Mouse (Mus musculus): ENCODE data around the gene Pcid2.
"Not testable (repeated sequence)": the region's sequence is repeated elsewhere in the genome, so short reads cannot be mapped to it uniquely, and the experiment has no call there.

Pcid2 gene

GRCm38 (mm10) chr8:13077542-13077941 lies 27.7 kb downstream of the Pcid2 start:
- DNase-seq (ENCODE audit: low read depth): no peak

- not testable (repeated sequence) for DNase-seq (ENCODE audit: low read depth)
Observed at GRCm38 (mm10) chr8:13075579-13075978, 29.7 kb downstream of the Pcid2 start.

DNA sequence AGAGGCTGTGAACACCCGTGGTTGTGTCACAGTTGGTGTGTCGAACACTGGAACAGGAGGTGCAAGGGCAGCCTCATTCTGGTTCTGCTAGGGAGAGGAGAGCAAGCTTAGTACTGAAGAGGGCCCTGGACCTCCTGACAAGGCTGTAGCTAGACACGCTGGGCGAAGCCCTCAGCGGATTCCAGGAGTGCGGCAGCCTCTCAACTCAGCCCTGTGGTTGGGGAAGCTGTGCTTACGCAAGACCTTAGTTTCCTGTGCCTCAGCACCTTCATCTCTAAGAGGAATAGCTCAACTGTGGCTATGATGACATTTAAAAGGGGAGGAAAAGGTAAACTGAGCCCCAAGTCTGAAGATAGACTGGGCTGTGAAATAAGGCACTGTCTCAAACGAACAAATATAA lies 30.2 kb downstream of the Pcid2 start:
- DNase-seq (ENCODE audit: low read depth): no peak

- DNase-seq (ENCODE audit: low read depth): no peak
Observed at GRCm38 (mm10) chr8:13073255-13073654, 32.0 kb downstream of the Pcid2 start.

DNA sequence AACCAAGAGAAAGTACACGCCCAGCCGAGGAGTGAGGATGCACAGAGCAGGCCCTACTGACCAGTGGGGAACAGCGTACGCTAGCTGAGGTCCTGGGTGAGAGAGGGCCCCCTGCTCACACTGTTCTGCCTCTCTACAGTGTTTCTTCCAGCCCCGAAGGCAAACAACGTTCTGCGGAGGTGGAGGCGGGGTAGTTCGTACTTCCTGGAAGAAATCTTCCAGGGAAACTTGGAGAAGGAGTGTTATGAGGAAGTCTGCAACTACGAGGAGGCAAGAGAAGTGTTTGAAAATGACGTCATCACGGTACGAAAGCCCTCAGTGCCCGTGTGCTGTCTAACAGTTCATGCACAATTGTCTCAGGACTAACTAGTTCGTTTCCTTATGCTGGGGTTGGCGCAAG lies 42.1 kb downstream of the Pcid2 start:
- no peak for DNase-seq (ENCODE audit: low read depth)

- DNase-seq (ENCODE audit: low read depth): no peak
Observed at GRCm38 (mm10) chr8:13060441-13061150, 44.7 kb downstream of the Pcid2 start, which contains the start of gene Proz. TSS of gene Proz (plus strand) at chr8:13060914.

DNA sequence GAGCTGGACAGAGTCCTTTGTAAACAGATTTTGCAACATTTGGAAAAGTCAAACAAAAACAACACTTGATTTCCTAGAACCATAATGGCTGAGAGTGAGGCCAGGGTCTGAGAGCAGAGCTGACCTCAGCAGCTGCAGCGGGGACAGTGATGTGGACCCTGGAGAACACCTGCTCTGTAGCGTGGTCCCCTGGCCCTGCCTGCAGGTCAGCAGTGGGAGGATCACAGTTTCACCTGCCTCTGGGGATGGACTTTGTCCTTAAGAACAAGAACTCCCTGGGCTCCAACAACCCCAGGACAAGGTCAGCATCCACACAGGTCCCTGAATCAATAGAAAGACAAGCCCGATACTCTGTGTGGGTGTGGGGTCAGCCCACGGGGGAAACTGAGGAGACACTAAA lies 47.9 kb downstream of the Pcid2 start:
- DNase-seq (ENCODE audit: low read depth): no peak

DNA sequence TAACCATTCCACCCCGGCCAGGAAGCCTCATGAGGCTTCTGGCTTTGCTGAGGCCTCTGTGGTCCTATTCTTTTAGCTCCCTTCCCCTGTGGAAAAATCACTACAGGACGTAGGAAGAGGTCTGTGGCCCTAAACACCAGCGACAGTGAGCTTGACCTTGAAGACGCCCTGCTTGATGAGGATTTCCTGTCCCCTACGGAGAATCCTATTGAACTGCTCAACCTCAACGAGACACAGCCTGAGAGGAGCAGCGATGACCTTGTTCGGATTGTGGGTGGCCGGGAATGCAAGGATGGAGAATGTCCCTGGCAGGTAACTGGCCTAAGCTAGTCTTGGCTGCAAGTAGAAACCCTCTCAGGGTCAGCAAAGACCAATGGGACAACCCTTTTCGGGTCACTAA lies 54.7 kb downstream of the Pcid2 start:
- no peak for DNase-seq (ENCODE audit: low read depth)

DNA sequence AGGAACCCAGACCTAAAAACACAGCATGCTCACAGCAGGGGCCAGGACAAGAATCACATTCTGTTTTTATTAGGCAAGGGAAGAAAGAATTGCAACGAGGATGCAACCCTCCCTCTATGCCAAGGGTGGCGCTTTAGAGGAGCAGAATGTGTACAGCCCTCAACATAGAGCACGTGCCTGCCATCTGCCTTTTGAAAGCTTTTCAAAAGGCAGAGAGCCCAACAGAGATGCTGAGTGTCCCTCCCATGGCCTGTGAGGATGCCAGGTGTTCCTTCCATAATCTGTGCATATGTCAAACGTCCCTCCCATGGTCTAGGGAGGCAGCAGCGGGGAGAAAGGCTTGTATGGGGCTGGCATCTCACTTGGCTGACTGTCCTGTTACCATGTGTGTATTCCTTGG lies 57.6 kb downstream of the Pcid2 start:
- no peak for DNase-seq (ENCODE audit: low read depth)

DNA sequence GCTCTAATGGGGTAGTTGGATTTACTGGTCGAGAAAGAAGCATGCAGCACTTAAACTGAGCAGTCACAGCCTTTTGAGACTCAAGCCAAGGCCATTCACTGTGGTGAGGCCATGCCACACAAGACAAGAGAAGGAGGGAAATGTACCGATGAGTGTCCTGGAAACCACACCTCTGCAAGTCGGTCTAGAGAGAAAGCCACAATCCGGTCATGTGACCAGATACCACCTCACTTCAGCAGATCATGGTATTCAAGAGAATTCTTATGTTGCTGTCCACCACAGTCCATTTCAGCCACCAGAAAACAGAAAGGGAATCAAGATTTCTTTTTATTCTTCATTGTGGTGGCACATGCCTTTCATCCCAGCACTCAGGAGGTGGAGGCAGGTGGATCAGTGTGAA lies 63.8 kb downstream of the Pcid2 start:
- DNase-seq (ENCODE audit: low read depth): no peak

- no peak for DNase-seq (ENCODE audit: low read depth)
Observed at GRCm38 (mm10) chr8:13039054-13039453, 66.2 kb downstream of the Pcid2 start.

DNA sequence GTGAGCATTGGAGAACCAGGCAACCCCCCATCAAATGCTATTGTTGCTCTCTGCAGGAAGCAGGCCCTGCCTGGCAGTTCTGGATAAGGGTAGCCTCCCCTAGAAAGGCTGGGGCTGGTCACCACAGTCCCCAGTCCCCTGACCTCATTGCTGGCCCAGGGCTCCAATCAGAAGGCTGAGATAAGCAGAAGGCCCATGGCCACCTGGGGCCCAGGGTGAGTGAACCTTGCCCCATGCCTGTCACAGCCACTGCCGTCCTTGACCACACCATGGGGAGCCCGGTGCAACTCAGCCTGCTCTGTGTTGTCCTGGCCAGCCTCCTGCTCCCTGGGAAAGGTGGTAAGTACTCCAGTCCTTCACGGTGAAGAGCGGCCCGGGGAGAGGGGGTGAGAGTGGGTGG lies 67.7 kb downstream of the Pcid2 start:
- DNase-seq (ENCODE audit: low read depth): no peak

GRCm38 (mm10) chr8:13037015-13037414 lies 68.2 kb downstream of the Pcid2 start, which contains the start of gene F10:
TSS of gene F10 (plus strand) at chr8:13037308.
- DNase-seq (ENCODE audit: low read depth): no peak

- no peak for DNase-seq (ENCODE audit: low read depth)
Observed at GRCm38 (mm10) chr8:13036346-13036812, 68.9 kb downstream of the Pcid2 start.

GRCm38 (mm10) chr8:13028482-13028881 lies 76.8 kb downstream of the Pcid2 start:
- DNase-seq (ENCODE audit: low read depth): no peak

DNA sequence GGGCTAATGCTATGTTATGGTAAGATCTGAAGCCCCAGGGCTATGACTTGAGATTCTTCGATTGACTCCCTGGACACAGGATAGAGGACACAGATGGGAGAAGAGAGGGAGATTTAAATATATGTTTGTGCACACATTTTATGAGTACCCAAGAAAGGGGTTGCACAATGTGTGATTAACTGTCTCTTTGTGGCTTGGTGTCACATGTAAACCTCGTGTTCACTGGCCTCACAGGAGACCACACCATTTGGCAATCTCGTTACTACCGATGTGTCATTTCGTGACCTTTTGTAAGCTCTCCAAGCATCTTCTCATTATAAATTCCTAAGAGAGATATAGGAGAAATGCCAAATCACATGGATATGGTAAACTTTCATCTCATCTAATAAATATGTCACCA lies 77.6 kb downstream of the Pcid2 start:
- no peak for DNase-seq (ENCODE audit: low read depth)

Measured in induced T-regulatory cell, adult 2 months (primary cell).